Mouse (Mus musculus): ENCODE measurements around the gene Prkd2. TPM values are rescaled to one million over a fixed set of nuclear protein-coding genes. Genes with fewer than 3 reads are reported as not detected.

The Prkd2 gene
- polyA plus RNA-seq, 1 experiment, result 363 TPM

DNA sequence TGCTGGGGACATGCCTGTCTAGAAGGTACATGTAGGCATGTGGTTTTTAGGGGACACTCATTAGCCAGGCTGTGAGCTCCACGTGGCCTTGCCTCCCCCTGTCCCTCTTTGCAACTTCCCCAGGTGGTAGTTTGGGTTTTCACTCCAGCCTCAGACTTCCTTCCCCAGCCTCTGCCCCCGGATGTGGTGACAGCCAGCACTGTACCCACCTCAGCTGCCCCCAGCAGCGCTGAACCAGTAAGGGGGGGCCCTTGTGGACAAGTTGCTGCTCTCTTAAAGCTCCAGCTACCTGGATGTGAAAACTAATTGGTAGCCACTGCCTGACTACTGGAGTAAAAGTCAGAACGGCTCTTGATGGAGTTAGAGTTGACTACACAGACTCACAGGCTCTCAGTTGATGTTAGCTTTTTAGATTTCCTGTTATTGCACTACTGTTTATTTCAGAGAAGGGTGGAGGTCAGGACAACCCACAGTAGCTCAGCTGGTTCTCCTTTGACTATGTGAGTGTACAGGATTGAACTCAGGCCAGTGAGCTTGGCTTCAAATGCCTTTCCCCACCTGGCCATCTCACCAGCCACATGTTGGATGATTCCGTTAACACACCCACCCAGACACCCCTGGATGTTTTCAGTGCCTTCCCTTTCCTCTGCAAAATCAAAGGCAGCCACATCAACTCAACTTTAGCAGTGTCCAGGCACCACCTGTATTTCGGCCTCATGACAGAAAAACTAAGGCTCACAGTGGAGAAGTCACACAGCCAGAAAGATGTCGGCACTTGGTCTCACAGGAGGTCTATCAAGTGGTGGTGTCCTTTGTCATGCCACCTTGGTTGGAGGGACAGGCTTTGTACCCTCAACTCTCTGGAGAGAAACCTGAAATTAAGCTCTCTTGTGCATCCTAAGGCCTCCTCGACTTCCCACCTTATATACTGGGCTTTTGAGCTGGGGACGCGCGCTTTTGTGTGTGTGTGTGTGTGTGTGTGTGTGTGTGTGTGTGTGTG is 841 bp upstream of the Prkd2 start:
- H3K4me3 ChIP-seq (ENCODE audit: control insufficient read depth, insufficient read depth, low read length), result peak overlapping the region; percentile 99
- H3K4me1 ChIP-seq (replicated peaks; ENCODE audit: control insufficient read depth, insufficient read depth, low read length), result peaks cover 33% of the 10 kb centered on the region
- 3% methylated on average over 11 of the region's 11 CpGs for WGBS
- peak; percentile 89 for DNase-seq
- peaks cover 22% of the 10 kb centered on the region; the same call in 1 of the 2 replicates for H3K36me3 ChIP-seq (ENCODE audit: control insufficient read depth, insufficient read depth, low read length)
- TF ChIP-seq POLR2A (IDR thresholded peaks at IDR 0.05; ENCODE audit: control insufficient read depth, extremely low read depth, insufficient read depth, low read length, poor library complexity) (no peak; the same call in 1 of the 2 replicates), CTCF (IDR thresholded peaks at IDR 0.05; ENCODE audit: borderline replicate concordance, control insufficient read depth, extremely low read depth, insufficient read depth, low read length, poor library complexity) (no peak)
- H3K27ac ChIP-seq (ENCODE audit: control insufficient read depth, insufficient read depth, low read length), result peak overlapping the region; percentile 97
- H3K27me3 ChIP-seq (ENCODE audit: control insufficient read depth, insufficient read depth, low read length), result no peaks in the 10 kb centered on the region

DNA sequence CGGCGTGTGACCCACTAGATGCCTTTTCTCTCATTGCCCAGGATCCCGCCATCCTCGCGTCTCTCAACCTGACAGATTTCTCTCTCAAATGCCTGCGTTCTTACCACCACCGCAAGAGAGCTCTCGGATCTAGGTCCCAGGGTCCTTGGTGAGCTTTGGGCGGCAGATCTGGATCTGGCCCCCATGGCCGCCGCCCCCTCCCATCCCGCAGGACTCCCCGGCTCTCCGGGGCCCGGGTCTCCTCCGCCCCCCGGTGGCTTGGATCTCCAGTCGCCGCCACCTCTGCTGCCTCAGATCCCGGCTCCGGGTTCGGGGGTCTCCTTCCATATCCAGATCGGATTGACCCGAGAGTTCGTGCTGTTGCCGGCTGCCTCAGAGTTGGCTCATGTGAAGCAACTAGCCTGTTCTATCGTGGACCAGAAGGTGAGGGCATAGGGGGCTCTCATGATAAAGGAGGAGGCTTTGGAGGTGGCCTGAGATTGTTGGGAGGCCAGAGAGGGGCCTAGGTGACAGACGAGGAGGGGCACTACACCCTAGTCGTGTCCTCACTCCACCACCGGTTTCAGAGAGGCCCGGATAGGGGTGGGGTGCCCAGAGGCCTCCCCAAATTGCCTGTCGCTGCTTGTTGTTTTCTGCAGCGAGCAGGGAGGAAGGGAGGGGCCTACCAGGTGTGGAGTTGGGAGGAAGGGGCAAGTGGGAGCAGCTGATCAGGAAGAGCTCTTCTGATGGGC is 904 bp downstream of the Prkd2 start:
- WGBS, result under 1% methylated on average over 33 of the region's 33 CpGs
- peak; percentile 85 for DNase-seq
- no peaks in the 10 kb centered on the region for H3K27me3 ChIP-seq (ENCODE audit: control insufficient read depth, insufficient read depth, low read length)
- TF ChIP-seq POLR2A (IDR thresholded peaks at IDR 0.05; ENCODE audit: control insufficient read depth, extremely low read depth, insufficient read depth, low read length, poor library complexity), result peak; percentile 96
- no peak for TF ChIP-seq CTCF (IDR thresholded peaks at IDR 0.05; ENCODE audit: borderline replicate concordance, control insufficient read depth, extremely low read depth, insufficient read depth, low read length, poor library complexity)
- H3K4me1 ChIP-seq (replicated peaks; ENCODE audit: control insufficient read depth, insufficient read depth, low read length), result peaks cover 28% of the 10 kb centered on the region
- peak overlapping the region; percentile 97 for H3K27ac ChIP-seq (ENCODE audit: control insufficient read depth, insufficient read depth, low read length)
- peak overlapping the region; percentile 99 for H3K4me3 ChIP-seq (ENCODE audit: control insufficient read depth, insufficient read depth, low read length)
- peaks cover 29% of the 10 kb centered on the region for H3K36me3 ChIP-seq (ENCODE audit: control insufficient read depth, insufficient read depth, low read length)

DNA sequence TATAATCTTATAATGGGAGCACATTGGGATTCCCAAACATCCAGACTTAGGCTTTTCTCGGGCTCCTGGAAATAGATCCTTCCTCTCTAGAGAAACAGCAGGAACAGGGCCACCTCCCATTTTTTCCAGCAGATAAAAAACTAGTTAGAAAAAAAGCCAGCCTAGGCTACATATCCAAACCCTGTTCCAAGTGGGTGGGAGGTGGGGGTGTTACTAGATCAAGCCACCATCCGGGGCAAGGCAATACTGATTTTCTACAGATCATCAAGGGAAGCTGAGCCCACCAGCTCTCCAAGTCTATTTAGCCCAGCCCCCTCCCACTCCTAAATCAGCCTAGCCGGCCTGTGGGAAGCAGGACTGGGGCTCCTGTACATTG is 2.0 kb downstream of the Prkd2 start:
- no peak for DNase-seq

DNA sequence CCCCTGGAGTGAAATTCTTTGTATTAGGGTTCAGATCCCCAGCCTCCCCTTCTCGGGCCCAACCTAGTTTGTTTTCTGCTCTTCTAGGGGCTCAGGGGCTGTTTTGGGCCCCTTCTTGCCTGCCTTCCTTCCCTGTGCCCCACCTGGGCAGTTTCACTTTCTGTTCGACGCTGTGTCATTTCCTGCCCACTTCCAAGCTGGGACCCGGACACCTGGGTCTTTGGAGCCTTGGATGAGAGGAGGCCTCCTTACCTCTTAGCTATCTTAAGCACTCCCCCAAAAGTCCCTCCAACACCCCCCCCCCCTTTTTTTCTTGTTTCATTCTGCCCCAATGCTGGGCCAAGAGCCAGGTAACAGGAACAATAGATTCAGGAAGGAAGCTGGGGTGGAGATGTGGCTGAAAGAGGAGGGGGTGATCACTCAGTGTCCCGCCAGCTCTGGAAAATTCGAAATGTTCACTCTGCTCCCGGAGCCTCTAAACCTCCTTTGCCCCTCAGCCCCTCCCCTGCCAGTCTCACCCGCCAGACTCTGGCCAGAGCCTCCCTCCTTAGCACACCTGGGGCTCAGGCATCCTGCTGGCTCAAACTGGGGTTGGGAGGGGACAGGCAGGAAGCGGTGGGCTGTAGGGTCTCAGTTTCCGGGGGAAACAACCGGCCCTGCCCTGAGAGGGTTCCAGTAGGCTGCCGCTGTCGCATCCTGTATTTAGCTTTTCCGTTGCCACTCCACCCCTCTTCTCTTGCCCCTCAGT is 2.5 kb downstream of the Prkd2 start:
- WGBS, result under 1% methylated on average over 14 of the region's 14 CpGs
- Histone ChIP-seq H3K27ac (ENCODE audit: control insufficient read depth, insufficient read depth, low read length) (peak overlapping the region; percentile 97), H3K27me3 (ENCODE audit: control insufficient read depth, insufficient read depth, low read length) (no peaks in the 10 kb centered on the region), H3K4me3 (ENCODE audit: control insufficient read depth, insufficient read depth, low read length) (peak overlapping the region; percentile 86), H3K36me3 (ENCODE audit: control insufficient read depth, insufficient read depth, low read length) (peaks cover 39% of the 10 kb centered on the region), H3K4me1 (replicated peaks; ENCODE audit: control insufficient read depth, insufficient read depth, low read length) (peaks cover 21% of the 10 kb centered on the region)
- DNase-seq, result peak; percentile 86
- TF ChIP-seq CTCF (IDR thresholded peaks at IDR 0.05; ENCODE audit: borderline replicate concordance, control insufficient read depth, extremely low read depth, insufficient read depth, low read length, poor library complexity) (no peak), POLR2A (IDR thresholded peaks at IDR 0.05; ENCODE audit: control insufficient read depth, extremely low read depth, insufficient read depth, low read length, poor library complexity) (peak; percentile 60; the same call in 1 of the 2 replicates)

More for the DNA sequence above, 2.0 kb downstream of the Prkd2 start:
- H3K27me3 ChIP-seq (ENCODE audit: control insufficient read depth, insufficient read depth, low read length), result no peaks in the 10 kb centered on the region
- no peak for TF ChIP-seq POLR2A (IDR thresholded peaks at IDR 0.05; ENCODE audit: control insufficient read depth, extremely low read depth, insufficient read depth, low read length, poor library complexity)
- TF ChIP-seq CTCF (IDR thresholded peaks at IDR 0.05; ENCODE audit: borderline replicate concordance, control insufficient read depth, extremely low read depth, insufficient read depth, low read length, poor library complexity), result no peak
- peak overlapping the region; percentile 86 for H3K4me3 ChIP-seq (ENCODE audit: control insufficient read depth, insufficient read depth, low read length)
- H3K4me1 ChIP-seq (replicated peaks; ENCODE audit: control insufficient read depth, insufficient read depth, low read length), result peaks cover 25% of the 10 kb centered on the region
- H3K36me3 ChIP-seq (ENCODE audit: control insufficient read depth, insufficient read depth, low read length), result peaks cover 39% of the 10 kb centered on the region
- peak overlapping the region; percentile 97 for H3K27ac ChIP-seq (ENCODE audit: control insufficient read depth, insufficient read depth, low read length)
- WGBS, result 11% methylated on average over 3 of the region's 3 CpGs

DNA sequence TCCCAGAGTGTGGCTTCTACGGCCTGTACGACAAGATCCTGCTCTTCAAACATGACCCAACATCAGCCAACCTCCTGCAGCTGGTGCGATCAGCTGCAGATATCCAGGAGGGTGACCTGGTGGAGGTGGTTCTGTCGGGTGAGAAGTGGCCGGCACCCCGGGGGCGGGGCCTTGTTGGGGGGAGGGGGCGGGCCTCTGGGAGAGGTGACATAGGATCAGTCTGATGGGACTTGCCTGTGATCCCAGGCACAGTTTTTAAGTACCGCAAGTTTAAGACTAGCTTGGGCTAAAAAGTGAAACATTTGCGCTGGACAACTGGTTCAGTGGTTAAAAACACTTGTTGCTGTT is 3.1 kb downstream of the Prkd2 start:
- Histone ChIP-seq H3K27ac (ENCODE audit: control insufficient read depth, insufficient read depth, low read length) (peak overlapping the region; percentile 97), H3K36me3 (ENCODE audit: control insufficient read depth, insufficient read depth, low read length) (peaks cover 42% of the 10 kb centered on the region), H3K27me3 (ENCODE audit: control insufficient read depth, insufficient read depth, low read length) (no peaks in the 10 kb centered on the region), H3K4me1 (replicated peaks; ENCODE audit: control insufficient read depth, insufficient read depth, low read length) (peaks cover 17% of the 10 kb centered on the region), H3K4me3 (ENCODE audit: control insufficient read depth, insufficient read depth, low read length) (peak overlapping the region; percentile 86)
- no peak for TF ChIP-seq POLR2A (IDR thresholded peaks at IDR 0.05; ENCODE audit: control insufficient read depth, extremely low read depth, insufficient read depth, low read length, poor library complexity)
- no peak for TF ChIP-seq CTCF (IDR thresholded peaks at IDR 0.05; ENCODE audit: borderline replicate concordance, control insufficient read depth, extremely low read depth, insufficient read depth, low read length, poor library complexity)
- no peak for DNase-seq
- 22% methylated on average over 10 of the region's 10 CpGs for WGBS

DNA sequence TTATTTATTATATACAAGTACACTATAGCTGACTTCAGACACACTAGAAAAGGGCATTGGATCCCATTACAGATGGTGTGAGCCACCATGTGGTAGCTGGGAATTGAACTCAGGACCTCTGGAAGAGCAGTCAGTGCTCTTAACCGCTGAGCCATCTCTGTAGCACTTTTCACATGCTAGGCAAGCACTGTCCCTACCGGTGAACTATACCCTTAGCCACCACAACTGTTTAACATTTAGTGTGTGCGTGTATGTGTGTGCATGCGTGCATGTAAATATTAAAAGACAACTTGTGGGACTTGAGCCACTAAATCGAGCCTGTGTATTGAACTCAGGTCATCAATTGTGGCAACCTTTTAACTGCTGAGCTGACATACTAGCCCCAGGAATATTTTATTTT is 4.1 kb downstream of the Prkd2 start:
- peaks cover 9% of the 10 kb centered on the region for H3K4me1 ChIP-seq (replicated peaks; ENCODE audit: control insufficient read depth, insufficient read depth, low read length)
- no peak overlapping the region for H3K27ac ChIP-seq (ENCODE audit: control insufficient read depth, insufficient read depth, low read length)
- no peak for DNase-seq
- peaks cover 48% of the 10 kb centered on the region for H3K36me3 ChIP-seq (ENCODE audit: control insufficient read depth, insufficient read depth, low read length)
- WGBS, result over 99% methylated on average over 5 of the region's 5 CpGs
- H3K27me3 ChIP-seq (ENCODE audit: control insufficient read depth, insufficient read depth, low read length), result no peaks in the 10 kb centered on the region
- H3K4me3 ChIP-seq (ENCODE audit: control insufficient read depth, insufficient read depth, low read length), result no peak overlapping the region
- TF ChIP-seq POLR2A (IDR thresholded peaks at IDR 0.05; ENCODE audit: control insufficient read depth, extremely low read depth, insufficient read depth, low read length, poor library complexity), result no peak
- no peak for TF ChIP-seq CTCF (IDR thresholded peaks at IDR 0.05; ENCODE audit: borderline replicate concordance, control insufficient read depth, extremely low read depth, insufficient read depth, low read length, poor library complexity)
